Mouse (Mus musculus): Measurements from ENCODE around the gene Brk1.

The Brk1 gene

GRCm38 (mm10) chr6:113604432-113605223 is at the start of gene Brk1:
Gene Brk1 (plus strand): TSS chr6:113604772.
- DNase-seq (ENCODE audit: low read depth in 1 of 2, low spot score in 2 of 2): peak; percentile 54 to 79

DNA sequence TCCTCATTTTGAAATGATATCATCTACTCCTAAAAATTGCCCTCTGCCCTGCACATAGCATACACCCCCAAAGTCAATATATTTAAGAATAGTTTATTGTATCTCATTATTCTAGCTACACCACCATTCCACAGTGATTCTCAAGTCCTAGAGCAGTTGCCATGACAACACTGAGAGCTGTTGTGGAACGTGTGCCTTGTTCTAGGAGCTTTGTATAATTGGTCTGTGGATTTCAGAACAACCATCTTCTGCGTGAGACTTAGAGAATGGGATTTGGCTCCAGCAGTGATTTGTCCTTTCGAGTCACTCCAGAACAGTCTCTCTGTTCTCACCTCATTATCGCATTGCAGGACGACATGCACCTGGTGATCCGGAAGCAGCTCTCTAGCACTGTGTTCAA is 44.8 kb upstream of the Brk1 start:
- no peak for DNase-seq (ENCODE audit: low read depth in 1 of 2, low spot score in 2 of 2)

- DNase-seq (ENCODE audit: low read depth in 1 of 2, low spot score in 2 of 2): no peak
These were observed 40.0 kb upstream of the Brk1 start for GRCm38 (mm10) chr6:113564557-113564956.

GRCm38 (mm10) chr6:113576044-113576443 is 28.5 kb upstream of the Brk1 start:
- no peak for DNase-seq (ENCODE audit: low read depth in 1 of 2, low spot score in 2 of 2)

DNA sequence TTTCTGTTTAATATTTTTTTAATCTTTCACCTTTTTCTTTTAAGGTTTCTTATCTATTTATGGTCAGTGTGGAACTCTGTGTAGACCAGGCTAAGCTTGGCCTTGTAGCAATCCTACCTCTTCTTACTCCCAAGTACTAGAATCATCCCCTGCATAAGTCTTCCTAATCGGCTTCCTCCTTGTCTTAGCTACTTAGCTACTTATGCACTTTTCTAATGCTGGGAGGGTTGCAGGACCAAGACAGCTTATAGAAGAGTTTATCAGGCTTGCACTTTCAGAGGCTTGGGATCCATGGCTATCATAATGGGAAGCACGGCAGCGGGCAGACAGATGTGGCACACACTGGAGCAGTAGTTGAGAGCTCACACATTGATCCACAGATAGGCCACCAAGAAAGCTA is 25.3 kb upstream of the Brk1 start:
- no peak for DNase-seq (ENCODE audit: low read depth in 1 of 2, low spot score in 2 of 2)

DNA sequence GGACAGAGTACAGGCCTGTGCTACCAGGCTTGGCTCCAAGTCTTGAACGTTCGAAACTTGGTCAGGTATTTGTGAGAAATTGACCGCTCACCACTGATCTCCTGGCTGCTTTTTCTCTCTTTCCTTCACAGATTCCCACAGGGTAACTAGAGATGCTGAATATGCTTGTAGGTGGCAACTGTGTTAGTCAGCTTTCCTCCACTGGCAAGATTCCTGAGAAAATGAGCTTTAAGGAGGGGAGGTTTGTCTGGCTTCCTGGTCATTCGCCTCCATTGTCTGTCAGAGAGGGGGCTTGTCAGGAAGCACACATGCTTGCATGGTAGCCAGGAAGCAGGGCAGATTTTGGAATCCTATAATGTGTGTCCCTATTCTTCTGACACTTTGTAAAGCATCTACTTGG is 21.5 kb upstream of the Brk1 start:
- no peak for DNase-seq (ENCODE audit: low read depth in 1 of 2, low spot score in 2 of 2)

DNA sequence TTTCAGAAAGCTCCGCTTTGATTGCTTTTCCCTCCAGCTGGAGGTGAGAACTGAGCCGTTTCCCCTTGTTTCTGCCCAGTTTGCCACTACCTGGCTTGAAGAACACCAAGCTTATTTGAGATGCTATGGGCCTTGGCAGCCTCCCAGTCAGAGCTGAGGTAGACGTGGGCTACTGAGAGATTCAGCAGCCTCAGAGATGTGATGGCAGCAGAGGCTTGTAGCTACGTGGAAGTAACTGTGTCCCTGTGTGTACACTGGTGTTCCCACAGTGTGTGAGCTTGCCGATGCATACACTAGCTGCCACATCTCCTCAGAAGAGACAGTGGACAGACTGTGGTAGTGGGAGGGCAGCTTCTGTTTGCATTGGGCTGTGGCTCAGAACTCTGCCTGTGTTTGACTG is 19.5 kb upstream of the Brk1 start:
- DNase-seq (ENCODE audit: low read depth in 1 of 2, low spot score in 2 of 2): no peak

- DNase-seq (ENCODE audit: low read depth in 1 of 2, low spot score in 2 of 2): no peak
These were observed 17.9 kb upstream of the Brk1 start for GRCm38 (mm10) chr6:113586466-113587183.

- DNase-seq (ENCODE audit: low read depth in 1 of 2, low spot score in 2 of 2): no peak
These were observed 11.9 kb upstream of the Brk1 start for GRCm38 (mm10) chr6:113592637-113593036.

DNA sequence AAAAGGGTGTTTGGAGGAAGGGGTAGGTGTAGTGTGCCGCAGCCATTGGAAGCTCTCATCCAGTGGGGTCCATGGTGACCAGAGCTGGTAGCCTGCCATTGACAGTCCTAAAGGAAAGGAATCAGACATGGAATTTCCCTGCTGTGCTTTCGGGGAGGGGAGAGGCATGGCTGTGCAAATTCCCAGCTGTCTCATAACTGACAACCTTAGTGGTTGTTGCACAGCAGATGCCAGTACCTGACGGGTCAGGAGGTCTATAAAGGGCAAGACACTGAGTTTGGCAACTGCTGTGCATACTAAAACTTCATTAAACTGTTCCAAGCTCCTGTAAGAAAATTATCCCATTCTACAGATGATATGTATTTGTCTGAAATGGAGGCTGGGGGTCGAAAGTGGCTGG is 6.6 kb upstream of the Brk1 start:
- no peak for DNase-seq (ENCODE audit: low read depth in 1 of 2, low spot score in 2 of 2)

GRCm38 (mm10) chr6:113599833-113600232 is 4.7 kb upstream of the Brk1 start:
- no peak for DNase-seq (ENCODE audit: low read depth in 1 of 2, low spot score in 2 of 2)

- DNase-seq (ENCODE audit: low read depth in 1 of 2, low spot score in 2 of 2): no peak
These were observed 3.9 kb upstream of the Brk1 start, which contains the start of gene Fancd2os for GRCm38 (mm10) chr6:113600543-113601139. Gene Fancd2os (minus strand): TSS chr6:113600715.

- no peak for DNase-seq (ENCODE audit: low read depth in 1 of 2, low spot score in 2 of 2)
These were observed 1.8 kb upstream of the Brk1 start for GRCm38 (mm10) chr6:113602821-113603220.

DNA sequence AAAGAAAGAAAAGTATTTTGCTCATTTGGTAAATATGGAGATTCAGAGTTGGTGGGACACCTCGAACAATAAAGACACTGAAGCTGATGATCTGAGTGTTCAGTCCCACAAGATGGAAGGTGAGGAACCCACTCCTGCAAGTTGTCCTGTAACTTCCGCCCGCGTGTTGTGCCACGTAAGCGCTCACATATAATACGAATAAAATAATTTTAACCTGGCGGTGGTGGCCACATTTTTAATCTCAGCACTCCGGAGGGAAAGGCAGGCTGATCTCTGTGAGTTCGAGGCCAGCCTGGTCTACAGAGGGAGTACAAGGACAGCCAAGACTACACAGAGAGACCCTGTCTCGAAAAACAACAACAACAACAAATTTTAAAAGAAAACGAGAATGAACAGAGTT is 579 bp upstream of the Brk1 start:
- no peak for DNase-seq (ENCODE audit: low read depth in 1 of 2, low spot score in 2 of 2)

- DNase-seq (ENCODE audit: low read depth in 1 of 2, low spot score in 2 of 2): no peak
These were observed 613 bp downstream of the Brk1 start for GRCm38 (mm10) chr6:113605224-113605545.

GRCm38 (mm10) chr6:113608871-113609270 is 4.3 kb downstream of the Brk1 start:
- DNase-seq (ENCODE audit: low read depth in 1 of 2, low spot score in 2 of 2): no peak

DNA sequence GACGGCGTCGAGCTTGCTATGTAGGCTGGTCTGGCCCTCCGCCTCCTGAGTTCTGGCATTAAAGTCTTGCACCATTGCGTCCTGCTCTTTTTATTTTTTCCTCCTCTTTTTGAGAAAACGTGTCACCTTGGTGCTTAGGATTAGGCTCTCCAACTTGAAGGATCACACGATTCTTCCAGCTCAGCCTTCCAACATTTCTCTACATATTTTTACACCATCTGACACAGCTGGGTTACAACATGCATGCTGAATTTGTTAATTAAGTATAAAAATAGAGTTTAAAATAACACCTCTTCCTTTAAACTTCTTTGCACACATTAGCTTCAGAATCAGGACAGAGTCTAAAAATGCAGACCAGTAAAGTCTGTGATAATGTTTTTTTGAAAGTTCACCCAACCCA is 4.7 kb downstream of the Brk1 start:
- DNase-seq (ENCODE audit: low read depth in 1 of 2, low spot score in 2 of 2): no peak

- no peak for DNase-seq (ENCODE audit: low read depth in 1 of 2, low spot score in 2 of 2)
These were observed 7.8 kb downstream of the Brk1 start for GRCm38 (mm10) chr6:113612258-113612969.

GRCm38 (mm10) chr6:113614152-113614551 is 9.6 kb downstream of the Brk1 start:
- no peak for DNase-seq (ENCODE audit: low read depth in 1 of 2, low spot score in 2 of 2)

GRCm38 (mm10) chr6:113614997-113615396 is 10.4 kb downstream of the Brk1 start:
- no peak for DNase-seq (ENCODE audit: low read depth in 1 of 2, low spot score in 2 of 2)

- DNase-seq (ENCODE audit: low read depth in 1 of 2, low spot score in 2 of 2): no peak
These were observed 10.9 kb downstream of the Brk1 start for GRCm38 (mm10) chr6:113615489-113615888.

GRCm38 (mm10) chr6:113623386-113623785 is 18.8 kb downstream of the Brk1 start:
- DNase-seq (ENCODE audit: low read depth in 1 of 2, low spot score in 2 of 2): no peak

All from monocyte, adult 2 months (primary cell).